Mouse (Mus musculus): ENCODE results near the gene Ltbp1.

The Ltbp1 gene

DNA sequence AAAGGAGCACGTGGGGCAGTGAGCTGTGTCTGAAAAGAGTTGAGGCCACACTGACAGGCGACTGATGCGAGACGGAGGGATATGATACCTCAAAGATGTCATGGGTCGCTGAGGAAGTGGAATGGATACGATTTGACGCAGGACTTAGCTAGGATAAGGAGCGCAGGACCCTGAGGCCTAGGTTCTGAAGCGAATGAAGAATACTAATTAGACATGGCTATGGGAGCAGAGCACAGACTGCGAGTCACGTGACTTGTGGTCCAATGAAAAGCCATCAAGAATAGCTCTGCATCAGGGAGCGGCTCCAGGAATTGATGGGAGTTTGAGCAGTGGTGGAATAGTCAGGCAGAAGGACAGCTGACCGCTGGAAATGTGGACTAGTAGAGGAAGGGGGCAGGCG is 433.7 kb downstream of the Ltbp1 start:
- DNase-seq (ENCODE audit: low read depth, low spot score): no peak

DNA sequence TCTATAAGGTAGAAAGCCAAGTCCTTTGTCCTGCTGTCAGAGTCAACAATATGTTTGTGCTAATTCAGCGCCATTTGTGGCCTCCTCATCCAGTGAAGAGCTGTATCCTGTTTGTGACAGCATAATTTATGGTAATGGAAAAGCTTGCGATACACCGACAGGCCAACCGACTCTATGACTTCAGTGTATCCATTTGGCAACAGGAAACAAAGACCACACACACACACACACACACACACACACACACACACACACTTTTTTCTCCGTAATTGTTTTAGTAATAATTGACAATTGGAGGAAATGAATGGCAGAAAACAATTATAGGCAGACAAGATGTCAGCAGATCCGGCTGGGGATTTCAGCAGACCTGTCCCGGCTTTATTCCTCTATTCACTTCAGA is 435.3 kb downstream of the Ltbp1 start:
- no peak for DNase-seq (ENCODE audit: low read depth, low spot score)

DNA sequence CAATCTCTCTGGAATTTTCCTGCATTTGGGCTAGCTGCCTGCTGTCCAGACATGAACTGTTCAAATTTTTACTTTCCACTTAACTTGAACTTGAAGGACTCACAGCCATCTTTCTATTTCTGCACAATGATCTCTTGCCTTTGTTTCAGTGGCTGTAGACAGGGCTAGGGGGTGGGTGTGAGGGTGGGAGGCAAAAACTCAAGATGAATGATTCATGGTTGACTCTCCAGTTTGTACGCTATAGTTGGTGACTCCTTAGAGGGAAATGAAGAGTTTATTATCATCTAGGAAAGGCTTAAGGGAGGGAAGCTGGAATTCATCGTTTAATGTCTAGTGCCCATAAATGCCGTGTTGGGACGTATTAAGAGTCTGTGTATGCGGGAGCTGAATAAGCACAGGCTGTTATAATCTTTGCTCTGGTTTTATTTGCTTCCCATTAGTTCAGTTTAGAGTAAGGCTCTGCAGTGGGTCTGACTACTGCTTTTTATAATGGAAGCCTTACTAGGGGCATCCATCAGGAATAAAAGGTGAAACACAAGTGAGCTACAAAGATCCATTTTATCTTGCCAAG is 436.0 kb downstream of the Ltbp1 start:
- no peak for DNase-seq (ENCODE audit: low read depth, low spot score)
